ENCODE assay signal across 19 mouse cellular contexts in the genomic region with DNA sequence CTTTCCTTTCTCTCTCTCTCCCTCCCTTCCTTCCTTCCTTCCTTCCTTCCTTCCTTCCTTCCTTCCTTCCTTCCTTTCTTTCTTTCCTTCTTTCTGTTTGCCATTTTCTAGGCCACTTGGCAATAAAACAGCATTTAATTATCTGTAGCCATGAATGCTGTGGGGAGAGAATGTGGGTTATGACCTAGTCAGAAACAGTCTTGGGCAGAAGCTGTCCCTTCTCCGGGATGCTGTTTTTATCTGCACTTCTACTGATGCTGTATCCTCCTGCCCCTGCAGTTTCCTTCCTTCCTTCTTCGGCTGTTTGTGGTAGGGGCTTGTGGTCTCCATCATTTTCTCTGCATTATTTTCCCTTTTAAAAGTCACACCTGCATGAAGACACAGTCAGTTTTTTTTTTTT.
DNase-seq lines count a peak whose midpoint lies in the region; ATAC-seq and TF ChIP-seq lines count a peak whose summit lies in the region.
"Had no signal": no experiment of that assay in that cellular context is flagged by ENCODE, and none has a peak within 500 bp of the region (broad histone marks: within the 10 kb centered on the region; RNA-seq: fewer than 3 reads in every experiment).

No protein-coding gene starts in this region.

- no peaks in the 10 kb centered on the region for H3K36me3 ChIP-seq in forebrain, embryonic 15.5 days
- H3K36me3 ChIP-seq in midbrain, embryonic 15.5 days (replicated peaks) = no peaks in the 10 kb centered on the region
- H3K36me3 ChIP-seq: embryonic facial prominence, embryonic 15.5 days; heart, embryonic 12.5 days; liver, embryonic 12.5 days had no signal

- H3K4me2 ChIP-seq in forebrain, embryonic 15.5 days (replicated peaks) = no peak overlapping the region
- peak overlapping the region; percentile 45 for H3K4me2 ChIP-seq in midbrain, embryonic 15.5 days
- H3K4me2 ChIP-seq: embryonic facial prominence, embryonic 15.5 days; heart, embryonic 12.5 days; liver, embryonic 12.5 days had no signal

- TF ChIP-seq CTCF in layer of hippocampus, adult 2 months (conservative IDR thresholded peaks at IDR 0.05) = no peak

- 23% methylated on average over 2 of the region's 2 CpGs for WGBS in forebrain, embryonic 15.5 days
- WGBS in midbrain, embryonic 15.5 days = 31% methylated on average over 2 of the region's 2 CpGs

- no peak for ATAC-seq in forebrain, embryonic 15.5 days (replicated peaks)
- ATAC-seq in midbrain, embryonic 15.5 days (replicated peaks) = no peak
- ATAC-seq: liver, embryonic 12.5 days had no signal

- H3K9ac ChIP-seq in forebrain, embryonic 15.5 days (replicated peaks) = no peak overlapping the region
- no peak overlapping the region for H3K9ac ChIP-seq in midbrain, embryonic 15.5 days
- H3K9ac ChIP-seq: embryonic facial prominence, embryonic 15.5 days; heart, embryonic 12.5 days; liver, embryonic 12.5 days had no signal

- DNase-seq in layer of hippocampus, adult 2 months (ENCODE audit: low spot score in 2 of 2) = no peak
- no peak for DNase-seq in layer of hippocampus, adult 8-10 months (ENCODE audit: low spot score in 2 of 2)
- DNase-seq in c-Kit-positive CD71-positive TER-119-positive erythroid progenitor cells, embryonic 14.5 days (ENCODE audit: low spot score) = no peak
- DNase-seq in thymus, postnatal 25 days = no peak
- DNase-seq in gastrocnemius, postnatal 14 days = no peak
- DNase-seq: B cell, adult 2 months; cerebellum, adult 8-10 months; gastrocnemius, postnatal 36 days; heart, postnatal 36 days; kidney, adult 18-20 months; kidney, postnatal 36 days; thymus, postnatal 14 days had no signal

- H3K9me3 ChIP-seq in forebrain, embryonic 15.5 days = no peaks in the 10 kb centered on the region
- H3K9me3 ChIP-seq in midbrain, embryonic 15.5 days = no peaks in the 10 kb centered on the region
- H3K9me3 ChIP-seq: embryonic facial prominence, embryonic 15.5 days; heart, embryonic 12.5 days; liver, embryonic 12.5 days had no signal

- peaks cover 21% of the 10 kb centered on the region for H3K4me1 ChIP-seq in forebrain, embryonic 15.5 days
- peaks cover 11% of the 10 kb centered on the region; the same call in 1 of the 2 replicates for H3K4me1 ChIP-seq in midbrain, embryonic 15.5 days
- H3K4me1 ChIP-seq: embryonic facial prominence, embryonic 15.5 days; heart, embryonic 12.5 days; liver, embryonic 12.5 days had no signal

- intact Hi-C loops in gastrocnemius, postnatal 14 days (cut with DNase I; ENCODE audit: low total_unique reads) = no loop called here

- no peaks in the 10 kb centered on the region for H3K27me3 ChIP-seq in forebrain, embryonic 15.5 days
- H3K27me3 ChIP-seq in midbrain, embryonic 15.5 days (replicated peaks) = no peaks in the 10 kb centered on the region
- H3K27me3 ChIP-seq: embryonic facial prominence, embryonic 15.5 days; heart, embryonic 12.5 days; liver, embryonic 12.5 days had no signal

- peak overlapping the region; percentile 37; the same call in 1 of the 2 replicates for H3K27ac ChIP-seq in layer of hippocampus, adult 2 months
- H3K27ac ChIP-seq in forebrain, embryonic 15.5 days (replicated peaks) = peak overlapping the region; percentile 48
- H3K27ac ChIP-seq in midbrain, embryonic 15.5 days = peak overlapping the region; percentile 48; the same call in 1 of the 2 replicates
- H3K27ac ChIP-seq: embryonic facial prominence, embryonic 15.5 days; liver, embryonic 12.5 days; stomach, postnatal 0 days had no signal

- no peak overlapping the region for H3K4me3 ChIP-seq in layer of hippocampus, adult 2 months
- H3K4me3 ChIP-seq in forebrain, embryonic 15.5 days = no peak overlapping the region
- no peak overlapping the region for H3K4me3 ChIP-seq in midbrain, embryonic 15.5 days
- H3K4me3 ChIP-seq: embryonic facial prominence, embryonic 15.5 days; heart, embryonic 12.5 days; liver, embryonic 12.5 days; myocyte had no signal
